Mouse (Mus musculus) midbrain, embryonic 12.5 days (tissue): ENCODE results near the gene Topbp1. TPM values are rescaled to one million over a fixed set of nuclear protein-coding genes. Genes with fewer than 3 reads are reported as not detected.
"Not testable (repeated sequence)": the region's sequence is repeated elsewhere in the genome, so short reads cannot be mapped to it uniquely, and the experiment has no call there.

Experiments used
- ATAC-seq: fragments of 200-750 bp; cut with Nextera tagmentation; 2 replicates; pipeline ENCODE4 v1.8.0; 2017; ENCODE audit warnings: low read depth, moderate TSS enrichment, moderate library complexity; ENCODE audit not compliant: low FRiP score
- H3K27ac ChIP-seq: fragments of 300-500 bp; sonication (generic); replicated peaks from 2 replicates; pipeline ENCODE4 v1.5.1; 2016; ENCODE audit warnings: mild to moderate bottlenecking
- H3K27me3 ChIP-seq: fragments of 300-500 bp; sonication (generic); 2 replicates; pipeline ENCODE4 v1.6.1; 2016; ENCODE audit warnings: mild to moderate bottlenecking
- H3K36me3 ChIP-seq: fragments of 300-500 bp; sonication (generic); 2 replicates; pipeline ENCODE4 v1.6.1; 2016
- H3K4me1 ChIP-seq: fragments of 300-500 bp; sonication (generic); 2 replicates; pipeline ENCODE4 v1.6.1; 2016
- H3K4me2 ChIP-seq: fragments of 300-500 bp; sonication (generic); replicated peaks from 2 replicates; pipeline ENCODE4 v1.6.1; 2016; ENCODE audit warnings: mild to moderate bottlenecking, moderate library complexity
- H3K4me3 ChIP-seq: fragments of 300-500 bp; sonication (generic); 2 replicates; pipeline ENCODE4 v1.5.1; 2016; ENCODE audit warnings: mild to moderate bottlenecking
- H3K9ac ChIP-seq: fragments of 300-500 bp; sonication (generic); replicated peaks from 2 replicates; pipeline ENCODE4 v1.6.1; 2016; ENCODE audit warnings: mild to moderate bottlenecking, moderate library complexity
- H3K9me3 ChIP-seq: fragments of 300-500 bp; sonication (generic); 2 replicates; pipeline ENCODE4 v1.6.1; 2016; ENCODE audit warnings: mild to moderate bottlenecking
- WGBS: fragments of 180-500 bp; shearing (Covaris S2); methylation state at CpG from one replicate; pipeline ENCODE4 v1.1.7; 2016; 5-methylcytosine and 5-hydroxymethylcytosine counted together
- polyA plus RNA-seq: library from polyadenylated mRNA; unstranded; fragments of >200 nt; fragmentation: Nextera tagmentation; extraction: Ambion mirVana; gene quantifications from 2 replicates; pipeline ENCODE4 v1.2.1, GENCODE M21; 2016

Gene Topbp1
- polyA plus RNA-seq, 1 experiment from 2014 or later = 77.6 TPM

DNA sequence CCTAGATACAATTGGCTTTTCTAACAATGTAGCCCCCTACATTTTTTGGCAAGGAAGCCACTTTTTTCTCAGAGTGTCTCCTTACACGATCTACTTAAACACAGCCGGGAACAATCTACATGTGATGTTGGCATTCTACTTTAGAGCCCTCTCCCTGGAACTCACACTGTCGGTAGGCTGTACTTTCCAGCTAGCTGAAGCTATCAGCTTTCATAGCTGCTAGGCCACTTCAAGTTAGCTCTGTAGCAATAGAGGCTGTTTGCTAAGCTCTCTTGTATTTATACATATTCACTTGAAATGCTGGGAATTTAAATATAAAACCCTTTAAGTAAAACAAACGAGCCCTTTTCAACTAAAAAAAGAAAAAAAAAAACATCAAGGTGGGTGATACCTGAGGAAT, 2.8 kb upstream of the Topbp1 start:
- no peaks in the 10 kb centered on the region for H3K27me3 ChIP-seq
- H3K36me3 ChIP-seq = peaks cover 4% of the 10 kb centered on the region
- H3K4me3 ChIP-seq = no peak overlapping the region
- H3K9me3 ChIP-seq = no peaks in the 10 kb centered on the region
- H3K4me1 ChIP-seq = peaks cover 18% of the 10 kb centered on the region
- H3K9ac ChIP-seq = no peak overlapping the region
- no peak for ATAC-seq
- no peak overlapping the region for H3K4me2 ChIP-seq
- 88% methylated on average over 4 of the region's 4 CpGs for WGBS
- H3K27ac ChIP-seq = no peak overlapping the region

DNA sequence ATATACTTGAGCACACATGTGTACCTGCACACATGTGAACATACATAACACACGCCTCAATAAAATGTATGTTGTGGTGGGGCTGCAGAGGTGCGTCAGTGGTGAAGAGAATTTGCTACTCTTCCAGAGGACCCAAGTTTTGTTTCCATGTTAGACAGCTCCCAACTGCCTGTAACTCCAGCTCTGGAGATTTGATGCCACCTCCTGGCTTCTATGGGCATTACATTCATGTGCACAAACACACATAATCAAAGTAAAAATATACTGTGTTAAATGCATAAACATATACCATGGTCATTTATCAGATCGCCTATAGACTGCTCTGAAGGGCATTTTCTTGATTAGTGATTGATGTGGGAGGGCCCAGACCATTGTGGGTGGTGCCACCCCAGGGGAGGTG, 2.3 kb upstream of the Topbp1 start:
- no peak overlapping the region for H3K27ac ChIP-seq
- H3K4me2 ChIP-seq = no peak overlapping the region
- H3K36me3 ChIP-seq = peaks cover 8% of the 10 kb centered on the region
- WGBS = 68% methylated on average over 3 of the region's 3 CpGs
- no peak overlapping the region for H3K9ac ChIP-seq
- no peak for ATAC-seq
- no peaks in the 10 kb centered on the region for H3K27me3 ChIP-seq
- H3K9me3 ChIP-seq = no peaks in the 10 kb centered on the region
- H3K4me1 ChIP-seq = peaks cover 20% of the 10 kb centered on the region
- H3K4me3 ChIP-seq = no peak overlapping the region

DNA sequence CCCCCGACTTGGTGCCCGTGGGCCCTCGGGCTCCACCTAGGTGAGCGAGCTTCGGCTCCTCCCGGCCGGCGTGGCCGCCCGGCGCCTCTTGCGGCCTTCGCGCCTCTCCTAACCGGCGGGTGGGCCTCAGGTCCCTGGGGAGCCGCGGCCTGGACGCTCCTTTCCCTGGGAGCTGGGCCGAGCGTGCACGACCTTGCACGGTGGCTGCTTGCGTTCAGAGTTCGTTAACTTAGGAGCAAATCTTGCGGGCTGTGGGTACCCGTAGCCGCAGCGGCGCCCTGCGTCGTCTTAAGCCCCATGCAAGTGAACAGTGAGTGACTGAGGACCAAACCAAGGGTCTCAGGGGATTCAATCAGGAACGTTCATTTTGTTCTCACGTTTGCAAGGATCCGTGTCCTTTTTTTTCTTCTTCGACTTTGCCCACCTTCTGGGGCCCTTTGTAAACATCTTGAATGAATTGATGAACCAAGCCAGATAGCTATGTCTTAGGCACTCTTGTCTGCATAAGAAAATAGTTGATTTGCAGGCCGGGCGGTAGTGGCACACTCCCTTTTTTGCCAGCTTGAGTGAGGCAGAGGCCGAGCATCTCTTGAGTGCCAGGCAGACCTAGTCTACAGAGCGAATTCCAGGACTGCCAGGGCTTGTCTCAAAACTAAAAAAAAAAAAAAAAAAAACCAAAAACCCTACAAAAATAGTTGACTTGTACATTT, 472 bp downstream of the Topbp1 start:
- Histone ChIP-seq H3K4me3 (peak overlapping the region; percentile 97), H3K27ac (peak overlapping the region; percentile 70), H3K9ac (peak overlapping the region; percentile 82), H3K27me3 (no peaks in the 10 kb centered on the region), H3K4me2 (peak overlapping the region; percentile 70), H3K4me1 (peaks cover 27% of the 10 kb centered on the region), H3K9me3 (no peaks in the 10 kb centered on the region), H3K36me3 (peaks cover 34% of the 10 kb centered on the region)
- under 1% methylated on average over 40 of the region's 40 CpGs for WGBS
- peak; percentile 81 for ATAC-seq

- H3K36me3 ChIP-seq = peaks cover 71% of the 10 kb centered on the region
These were observed 4.8 kb downstream of the Topbp1 start for GRCm38 (mm10) chr9:103309832-103310231.

GRCm38 (mm10) chr9:103324678-103325077, 19.7 kb downstream of the Topbp1 start:
- Histone ChIP-seq H3K4me1 (no peaks in the 10 kb centered on the region), H3K9ac (no peak overlapping the region), H3K9me3 (no peaks in the 10 kb centered on the region), H3K27ac (no peak overlapping the region), H3K4me3 (no peak overlapping the region), H3K4me2 (no peak overlapping the region), H3K36me3 (peaks cover 86% of the 10 kb centered on the region), H3K27me3 (no peaks in the 10 kb centered on the region)
- ATAC-seq = no peak
- 100% methylated on average over 1 of the region's 2 CpGs for WGBS

More at GRCm38 (mm10) chr9:103309832-103310231, 4.8 kb downstream of the Topbp1 start:
- no peak for ATAC-seq
- WGBS = 90% methylated on average over 6 of the region's 6 CpGs
- H3K4me1 ChIP-seq = peaks cover 22% of the 10 kb centered on the region
- no peak overlapping the region for H3K27ac ChIP-seq
- no peak overlapping the region for H3K4me2 ChIP-seq
- no peak overlapping the region for H3K4me3 ChIP-seq
- no peaks in the 10 kb centered on the region for H3K27me3 ChIP-seq
- H3K9me3 ChIP-seq = no peaks in the 10 kb centered on the region
- H3K9ac ChIP-seq = no peak overlapping the region

DNA sequence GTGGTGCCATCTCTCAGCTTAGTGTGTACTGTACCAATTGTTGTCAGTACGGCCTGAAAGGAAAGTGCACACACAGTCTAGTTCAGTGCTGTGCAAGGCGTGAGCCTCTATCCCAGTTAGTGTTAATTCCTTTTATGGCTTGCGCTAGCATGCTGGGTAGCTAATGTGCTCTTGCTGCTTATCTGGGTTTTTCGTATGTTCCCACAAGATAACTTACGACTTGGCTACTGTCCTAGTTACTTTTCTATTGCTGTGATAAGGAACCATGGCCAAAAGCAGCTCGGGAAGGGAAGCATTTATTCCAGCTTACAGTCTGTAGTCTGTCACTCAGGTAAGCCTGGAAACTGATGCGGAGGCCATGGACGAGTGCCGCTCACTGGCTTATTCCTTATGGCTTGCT, 21.4 kb downstream of the Topbp1 start:
- H3K36me3 ChIP-seq = peaks cover 83% of the 10 kb centered on the region
- no peak for ATAC-seq
- H3K4me2 ChIP-seq = no peak overlapping the region
- no peak overlapping the region for H3K4me3 ChIP-seq
- no peaks in the 10 kb centered on the region for H3K9me3 ChIP-seq
- H3K4me1 ChIP-seq = no peaks in the 10 kb centered on the region
- H3K9ac ChIP-seq = no peak overlapping the region
- no peak overlapping the region for H3K27ac ChIP-seq
- H3K27me3 ChIP-seq = no peaks in the 10 kb centered on the region
- 95% methylated on average over 9 of the region's 9 CpGs for WGBS

DNA sequence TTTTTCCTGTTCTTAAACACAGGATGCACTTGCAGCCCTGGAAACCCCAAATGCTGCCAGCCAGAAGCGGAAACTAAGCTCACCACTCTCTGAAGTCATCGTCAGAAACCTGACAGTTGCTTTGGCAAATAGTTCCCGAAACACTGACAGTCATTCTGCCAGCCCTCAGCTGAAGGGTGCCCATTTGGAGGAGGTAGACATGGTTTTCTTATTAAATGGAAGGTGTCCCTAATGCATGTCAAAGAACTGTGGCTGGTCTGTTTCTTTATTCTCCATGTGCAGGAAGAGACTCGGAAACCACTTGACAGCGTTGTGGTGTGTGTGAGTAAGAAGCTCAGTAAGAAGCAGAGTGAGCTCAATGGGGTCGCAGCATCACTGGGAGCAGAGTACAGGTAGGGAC, 27.6 kb downstream of the Topbp1 start:
- no peak for ATAC-seq
- no peak overlapping the region for H3K4me2 ChIP-seq
- peaks cover 89% of the 10 kb centered on the region for H3K36me3 ChIP-seq
- WGBS = 93% methylated on average over 6 of the region's 6 CpGs
- no peak overlapping the region for H3K27ac ChIP-seq
- no peaks in the 10 kb centered on the region for H3K27me3 ChIP-seq
- no peaks in the 10 kb centered on the region for H3K9me3 ChIP-seq
- no peak overlapping the region for H3K4me3 ChIP-seq
- no peak overlapping the region for H3K9ac ChIP-seq
- no peaks in the 10 kb centered on the region for H3K4me1 ChIP-seq

DNA sequence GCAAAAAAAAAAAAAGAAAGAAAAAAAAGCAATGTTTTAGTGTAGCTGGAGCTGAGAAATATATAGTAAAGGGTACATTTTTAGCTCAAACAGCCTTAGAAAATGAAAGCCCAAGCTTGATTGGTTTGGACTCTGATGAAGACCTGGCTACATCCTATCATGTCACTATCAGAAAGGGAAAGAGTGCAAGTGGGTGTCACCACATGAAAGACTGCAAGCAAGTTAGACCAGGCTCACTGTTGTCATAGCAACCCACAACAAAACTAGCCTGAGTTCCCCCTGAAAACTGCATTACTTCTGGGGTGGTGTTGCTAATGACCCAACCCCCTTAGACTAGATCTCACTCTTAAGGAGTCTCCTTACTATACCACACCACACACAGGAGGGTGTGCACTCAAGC, 31.9 kb downstream of the Topbp1 start:
- no peak for ATAC-seq

DNA sequence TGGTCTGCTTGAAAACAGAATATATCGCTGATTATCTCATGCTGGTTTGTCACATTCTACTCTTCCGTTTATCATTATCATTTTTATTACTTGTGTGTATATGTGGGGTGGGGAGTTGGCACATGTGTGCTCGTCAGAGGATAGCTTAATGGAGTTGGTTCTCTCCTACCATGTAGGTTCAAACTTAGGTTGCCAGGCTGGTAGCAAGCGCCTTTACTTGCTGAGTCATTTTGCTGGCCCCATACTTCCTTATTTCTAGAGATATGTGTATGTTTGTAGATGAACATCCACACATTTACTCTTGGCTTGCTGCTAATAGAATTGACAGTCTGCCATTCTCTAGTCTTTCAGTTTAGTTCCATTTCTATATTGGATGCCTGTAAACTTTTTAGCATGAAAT, 42.0 kb downstream of the Topbp1 start:
- H3K36me3 ChIP-seq = peaks cover 65% of the 10 kb centered on the region

More for the DNA sequence above, 31.9 kb downstream of the Topbp1 start:
- H3K9ac ChIP-seq = no peak overlapping the region
- no peaks in the 10 kb centered on the region for H3K4me1 ChIP-seq
- H3K4me2 ChIP-seq = no peak overlapping the region
- H3K4me3 ChIP-seq = no peak overlapping the region
- no peaks in the 10 kb centered on the region for H3K9me3 ChIP-seq
- H3K36me3 ChIP-seq = peaks cover 89% of the 10 kb centered on the region
- no peaks in the 10 kb centered on the region for H3K27me3 ChIP-seq
- H3K27ac ChIP-seq = no peak overlapping the region

GRCm38 (mm10) chr9:103347996-103348490, 43.0 kb downstream of the Topbp1 start:
- no peaks in the 10 kb centered on the region for H3K9me3 ChIP-seq
- H3K4me1 ChIP-seq = no peaks in the 10 kb centered on the region
- H3K4me3 ChIP-seq = no peak overlapping the region
- H3K27ac ChIP-seq = no peak overlapping the region
- WGBS = 93% methylated on average over 1 of the region's 1 CpGs
- H3K36me3 ChIP-seq = peaks cover 62% of the 10 kb centered on the region
- H3K9ac ChIP-seq = no peak overlapping the region
- H3K4me2 ChIP-seq = no peak overlapping the region
- ATAC-seq = no peak
- H3K27me3 ChIP-seq = no peaks in the 10 kb centered on the region

More for the DNA sequence above, 42.0 kb downstream of the Topbp1 start:
- Histone ChIP-seq H3K4me3 (no peak overlapping the region), H3K4me2 (no peak overlapping the region), H3K9me3 (no peaks in the 10 kb centered on the region), H3K9ac (no peak overlapping the region), H3K4me1 (no peaks in the 10 kb centered on the region), H3K27me3 (no peaks in the 10 kb centered on the region), H3K27ac (no peak overlapping the region)
- WGBS = 94% methylated on average over 4 of the region's 4 CpGs
- ATAC-seq = no peak

- Histone ChIP-seq H3K4me2 (no peak overlapping the region), H3K27me3 (no peaks in the 10 kb centered on the region), H3K9me3 (no peaks in the 10 kb centered on the region), H3K4me3 (no peak overlapping the region), H3K27ac (no peak overlapping the region), H3K9ac (no peak overlapping the region), H3K36me3 (peaks cover 56% of the 10 kb centered on the region), H3K4me1 (no peaks in the 10 kb centered on the region)
- ATAC-seq = no peak
These were observed 43.8 kb downstream of the Topbp1 start for GRCm38 (mm10) chr9:103348791-103349190.

GRCm38 (mm10) chr9:103353500-103354260, 48.7 kb downstream of the Topbp1 start:
- peaks cover 45% of the 10 kb centered on the region for H3K36me3 ChIP-seq
- H3K9ac ChIP-seq = not testable (repeated sequence)

More at GRCm38 (mm10) chr9:103353500-103354260, 48.7 kb downstream of the Topbp1 start:
- H3K4me2 ChIP-seq, H3K27ac ChIP-seq, H3K4me3 ChIP-seq, H3K4me1 ChIP-seq, H3K27me3 ChIP-seq, ATAC-seq, H3K9me3 ChIP-seq: not testable (repeated sequence)
- 90% methylated on average over 7 of the region's 7 CpGs for WGBS
